Mouse (Mus musculus) monocyte, adult 2 months (primary cell): Measurements from ENCODE around the gene Rfk.

Experiments
- DNase-seq, 2 experiments: peaks; one replicate each; pipeline ENCODE4 v3.0.0; 2022; ENCODE audit warnings: low spot score in 2 of 2, low read depth in 1 of 2

Rfk gene

GRCm38 (mm10) chr19:17382807-17383397, 10.9 kb upstream of the Rfk start:
- no peak for DNase-seq

GRCm38 (mm10) chr19:17385022-17385421, 8.8 kb upstream of the Rfk start:
- no peak for DNase-seq

- no peak for DNase-seq
These were observed 8.4 kb upstream of the Rfk start for GRCm38 (mm10) chr19:17385426-17385825.

GRCm38 (mm10) chr19:17386424-17386823, 7.4 kb upstream of the Rfk start:
- DNase-seq = no peak

GRCm38 (mm10) chr19:17388404-17388803, 5.4 kb upstream of the Rfk start:
- no peak for DNase-seq

- no peak for DNase-seq
These were observed 977 bp upstream of the Rfk start for GRCm38 (mm10) chr19:17392866-17393265.

GRCm38 (mm10) chr19:17396802-17397201, 3.0 kb downstream of the Rfk start:
- DNase-seq = no peak

- no peak for DNase-seq
These were observed 4.1 kb downstream of the Rfk start for GRCm38 (mm10) chr19:17397922-17398321.

- DNase-seq = no peak
These were observed 6.1 kb downstream of the Rfk start for GRCm38 (mm10) chr19:17399965-17400364.

- no peak for DNase-seq
These were observed 6.7 kb downstream of the Rfk start for GRCm38 (mm10) chr19:17400571-17400970.

- DNase-seq = no peak
These were observed 9.3 kb downstream of the Rfk start for GRCm38 (mm10) chr19:17403175-17403574.

GRCm38 (mm10) chr19:17406823-17407222, 13.0 kb downstream of the Rfk start:
- no peak for DNase-seq

GRCm38 (mm10) chr19:17408591-17408990, 14.7 kb downstream of the Rfk start:
- no peak for DNase-seq

GRCm38 (mm10) chr19:17409351-17409750, 15.5 kb downstream of the Rfk start:
- no peak for DNase-seq

- DNase-seq = no peak
These were observed 16.7 kb downstream of the Rfk start for GRCm38 (mm10) chr19:17410465-17411065.

GRCm38 (mm10) chr19:17412915-17413459, 19.1 kb downstream of the Rfk start:
- no peak for DNase-seq

- DNase-seq = no peak
These were observed 24.0 kb downstream of the Rfk start for GRCm38 (mm10) chr19:17417855-17418254.

- DNase-seq = no peak
These were observed 29.5 kb downstream of the Rfk start for GRCm38 (mm10) chr19:17423306-17423705.

GRCm38 (mm10) chr19:17427824-17428560, 34.1 kb downstream of the Rfk start:
- no peak for DNase-seq

GRCm38 (mm10) chr19:17428561-17428914, 34.7 kb downstream of the Rfk start:
- no peak for DNase-seq

- no peak for DNase-seq
These were observed 42.8 kb downstream of the Rfk start for GRCm38 (mm10) chr19:17436651-17437050.

- DNase-seq = no peak
These were observed 45.8 kb downstream of the Rfk start for GRCm38 (mm10) chr19:17439476-17440189.
